Mouse (Mus musculus) hindbrain, embryonic 12.5 days (tissue): Measurements from ENCODE around the gene Baz2b. TPM values are rescaled to one million over a fixed set of nuclear protein-coding genes. Genes with fewer than 3 reads are reported as not detected.
A peak's percentile ranks its signal among the peaks of the same experiment; 100 is the strongest.
"Not testable (repeated sequence)": the region's sequence is repeated elsewhere in the genome, so short reads cannot be mapped to it uniquely, and the experiment has no call there.

Source experiments
- ATAC-seq: fragments of 200-750 bp; cut with Nextera tagmentation; 2 replicates; pipeline ENCODE4 v1.8.0; 2017; ENCODE audit warnings: moderate TSS enrichment; ENCODE audit not compliant: low FRiP score
- H3K27ac ChIP-seq: fragments of 300-500 bp; sonication (generic); 2 replicates; pipeline ENCODE4 v1.5.1; 2016; ENCODE audit warnings: mild to moderate bottlenecking
- H3K27me3 ChIP-seq: fragments of 300-500 bp; sonication (generic); 2 replicates; pipeline ENCODE4 v1.6.1; 2016; ENCODE audit warnings: mild to moderate bottlenecking
- H3K36me3 ChIP-seq: fragments of 300-500 bp; sonication (generic); 2 replicates; pipeline ENCODE4 v1.6.1; 2016; ENCODE audit warnings: mild to moderate bottlenecking
- H3K4me1 ChIP-seq: fragments of 300-500 bp; sonication (generic); 2 replicates; pipeline ENCODE4 v1.6.1; 2016
- H3K4me2 ChIP-seq: fragments of 300-500 bp; sonication (generic); replicated peaks from 2 replicates; pipeline ENCODE4 v1.6.1; 2016; ENCODE audit warnings: mild to moderate bottlenecking
- H3K4me3 ChIP-seq: fragments of 300-500 bp; sonication (generic); 2 replicates; pipeline ENCODE4 v1.5.1; 2016; ENCODE audit warnings: mild to moderate bottlenecking
- H3K9ac ChIP-seq: fragments of 300-500 bp; sonication (generic); 2 replicates; pipeline ENCODE4 v1.6.1; 2016; ENCODE audit warnings: mild to moderate bottlenecking, moderate library complexity
- H3K9me3 ChIP-seq: fragments of 300-500 bp; sonication (generic); replicated peaks from 2 replicates; pipeline ENCODE4 v1.6.1; 2016; ENCODE audit warnings: mild to moderate bottlenecking
- WGBS: fragments of 180-500 bp; shearing (Covaris S2); methylation state at CpG from one replicate; pipeline ENCODE4 v1.1.7; 2016; 5-methylcytosine and 5-hydroxymethylcytosine counted together
- polyA plus RNA-seq: library from polyadenylated mRNA; unstranded; fragments of >200 nt; fragmentation: Nextera tagmentation; extraction: Ambion mirVana; gene quantifications from 2 replicates; pipeline ENCODE4 v1.2.1, GENCODE M21; 2016

The Baz2b gene
- polyA plus RNA-seq, 1 experiment from 2014 or later = 92.4 TPM

DNA sequence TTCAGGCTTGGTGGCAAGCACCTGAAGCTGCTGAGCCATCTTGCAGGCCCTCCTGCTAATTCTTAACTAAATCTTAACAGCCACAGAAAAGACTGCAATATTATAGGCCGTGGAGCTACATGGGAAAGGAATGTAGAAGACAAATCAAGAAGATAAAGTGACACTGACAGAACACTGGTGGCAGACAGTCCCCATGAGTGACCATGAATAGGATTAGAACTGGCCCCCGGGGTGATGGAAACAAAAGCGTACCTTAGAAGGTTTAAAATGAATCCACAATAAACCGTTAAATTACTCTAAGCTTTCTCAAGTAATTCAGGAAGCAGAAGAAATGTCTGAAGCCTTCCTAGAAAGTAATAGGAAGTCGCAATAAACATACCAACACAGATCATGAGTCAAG is 61.0 kb downstream of the Baz2b start:
- H3K4me2 ChIP-seq = no peak overlapping the region
- no peaks in the 10 kb centered on the region for H3K9me3 ChIP-seq
- no peaks in the 10 kb centered on the region for H3K36me3 ChIP-seq
- 0 out of 2 replicates have a peak, but pooled peaks cover 5% of the 10 kb centered on the region for H3K4me1 ChIP-seq
- WGBS = 48% methylated on average over 5 of the region's 5 CpGs
- H3K9ac ChIP-seq = no peak overlapping the region
- no peak overlapping the region for H3K4me3 ChIP-seq
- H3K27ac ChIP-seq = no peak overlapping the region
- no peaks in the 10 kb centered on the region for H3K27me3 ChIP-seq
- no peak for ATAC-seq

DNA sequence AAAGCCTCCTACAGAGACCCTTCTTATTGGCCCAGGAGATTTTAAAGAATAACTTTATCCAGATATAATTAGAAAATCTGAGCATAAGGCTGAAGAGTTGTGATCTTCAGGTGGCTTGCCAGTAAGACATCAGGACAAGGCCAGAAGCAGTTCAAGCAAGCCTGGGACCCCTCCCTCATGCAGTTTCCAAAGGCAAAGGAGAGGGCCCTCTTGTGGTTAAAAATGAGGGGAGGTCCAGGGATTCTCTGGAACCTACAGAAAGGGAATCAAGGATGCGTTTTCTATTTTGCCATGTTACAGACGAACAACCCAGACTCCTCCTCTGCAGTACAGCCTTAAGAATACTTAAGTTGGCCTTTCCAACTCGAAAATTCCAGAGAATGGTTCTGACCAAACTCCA is 62.2 kb downstream of the Baz2b start:
- no peaks in the 10 kb centered on the region for H3K9me3 ChIP-seq
- no peaks in the 10 kb centered on the region for H3K27me3 ChIP-seq
- H3K9ac ChIP-seq = no peak overlapping the region
- no peaks in the 10 kb centered on the region for H3K36me3 ChIP-seq
- H3K4me3 ChIP-seq = no peak overlapping the region
- H3K27ac ChIP-seq = no peak overlapping the region
- H3K4me2 ChIP-seq = no peak overlapping the region
- 0 out of 2 replicates have a peak, but pooled peaks cover 5% of the 10 kb centered on the region for H3K4me1 ChIP-seq
- 34% methylated on average over 3 of the region's 3 CpGs for WGBS
- ATAC-seq = no peak

DNA sequence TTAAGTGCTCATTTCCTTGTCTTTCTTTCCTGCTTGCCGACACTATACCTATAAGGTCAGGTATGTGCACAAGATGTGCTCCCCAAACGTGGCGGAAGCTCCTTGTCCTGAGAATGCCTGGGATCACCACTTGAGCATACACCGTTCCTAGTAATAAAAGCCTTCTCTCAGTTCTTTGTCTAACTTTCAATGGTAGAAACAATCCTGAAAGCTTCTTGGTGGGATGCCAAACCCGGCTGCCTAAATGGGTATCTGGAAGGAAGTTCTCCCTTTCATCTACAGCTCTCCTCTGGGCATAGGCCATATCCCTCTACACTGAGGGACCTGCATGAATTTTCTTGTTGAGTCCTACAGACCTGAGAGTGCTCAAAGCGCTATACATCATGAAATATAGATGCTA is 63.9 kb downstream of the Baz2b start:
- H3K9me3 ChIP-seq = no peaks in the 10 kb centered on the region
- no peaks in the 10 kb centered on the region for H3K36me3 ChIP-seq
- no peak overlapping the region for H3K27ac ChIP-seq
- WGBS = 62% methylated on average over 6 of the region's 6 CpGs
- no peak overlapping the region for H3K4me2 ChIP-seq
- 0 out of 2 replicates have a peak, but pooled peaks cover 5% of the 10 kb centered on the region for H3K4me1 ChIP-seq
- no peaks in the 10 kb centered on the region for H3K27me3 ChIP-seq
- H3K4me3 ChIP-seq = no peak overlapping the region
- ATAC-seq = no peak
- H3K9ac ChIP-seq = no peak overlapping the region

DNA sequence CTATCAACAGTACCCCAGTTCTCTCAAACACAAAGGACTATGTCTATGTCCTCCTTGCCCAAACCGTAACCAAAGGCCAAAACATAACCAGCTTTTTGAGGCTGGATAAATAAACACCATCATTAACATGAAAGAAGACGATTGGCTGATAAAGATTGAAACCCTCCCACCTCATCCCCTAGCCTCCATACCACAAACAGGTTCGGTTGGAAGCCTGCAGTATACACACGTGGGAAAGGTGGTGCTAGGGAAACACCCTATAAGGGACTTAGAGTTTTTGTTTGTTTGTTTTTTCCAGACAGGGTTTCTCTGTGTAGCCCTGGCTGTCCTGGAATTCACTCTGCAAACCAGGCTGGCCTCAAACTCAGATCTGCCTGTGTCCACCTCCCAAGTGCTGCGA is 66.3 kb downstream of the Baz2b start:
- Histone ChIP-seq H3K9ac (no peak overlapping the region), H3K27me3 (no peaks in the 10 kb centered on the region), H3K4me2 (no peak overlapping the region), H3K27ac (no peak overlapping the region), H3K4me3 (no peak overlapping the region), H3K36me3 (no peaks in the 10 kb centered on the region), H3K9me3 (no peaks in the 10 kb centered on the region), H3K4me1 (0 out of 2 replicates have a peak, but pooled peaks cover 5% of the 10 kb centered on the region)
- 62% methylated on average over 5 of the region's 5 CpGs for WGBS
- no peak for ATAC-seq

DNA sequence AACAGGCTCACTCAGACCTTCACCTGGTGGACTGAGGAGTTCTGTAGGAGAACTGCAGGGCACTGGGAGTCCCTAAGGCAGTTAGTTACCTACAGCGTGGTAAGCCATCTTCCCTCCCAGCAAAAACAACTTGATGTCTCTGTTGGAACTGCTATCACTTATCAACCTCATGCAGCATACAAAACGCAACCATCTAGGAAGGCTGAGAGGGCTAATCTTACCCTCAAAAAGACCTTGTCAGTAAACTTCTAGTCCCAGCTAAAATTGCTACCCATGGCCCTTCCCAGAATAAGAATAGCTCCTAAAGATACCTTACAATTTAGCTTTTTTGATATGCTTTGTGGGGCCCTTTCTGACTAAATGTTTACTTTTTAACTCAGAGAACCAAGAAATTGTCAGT is 67.4 kb downstream of the Baz2b start:
- WGBS = 92% methylated on average over 2 of the region's 2 CpGs
- H3K27me3 ChIP-seq = no peaks in the 10 kb centered on the region
- H3K27ac ChIP-seq = no peak overlapping the region
- H3K36me3 ChIP-seq = no peaks in the 10 kb centered on the region
- no peak for ATAC-seq
- H3K9ac ChIP-seq = no peak overlapping the region
- no peak overlapping the region for H3K4me3 ChIP-seq
- H3K9me3 ChIP-seq = no peaks in the 10 kb centered on the region
- no peak overlapping the region for H3K4me2 ChIP-seq
- 0 out of 2 replicates have a peak, but pooled peaks cover 5% of the 10 kb centered on the region for H3K4me1 ChIP-seq

DNA sequence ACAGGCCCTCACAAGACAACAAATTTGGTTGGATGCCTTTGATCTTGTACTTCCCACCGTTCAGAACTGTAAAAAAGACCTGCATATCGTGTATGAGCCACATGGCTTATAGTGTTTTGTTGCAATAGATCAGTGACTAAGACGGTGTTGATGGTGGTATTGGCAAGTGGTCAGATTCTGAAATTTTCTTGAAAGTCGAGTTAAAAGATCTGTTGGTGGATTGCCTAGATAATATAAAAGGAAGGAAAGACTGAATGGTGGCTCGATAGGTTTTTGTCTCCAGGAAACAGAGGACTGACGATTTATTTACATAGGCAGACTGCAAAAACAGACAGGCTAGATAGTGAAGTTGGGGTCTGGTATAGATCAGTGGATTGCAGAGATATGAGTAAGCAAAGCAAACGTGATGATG is 70.9 kb downstream of the Baz2b start:
- Histone ChIP-seq H3K27ac (no peak overlapping the region), H3K27me3 (no peaks in the 10 kb centered on the region), H3K4me3 (no peak overlapping the region), H3K9me3 (no peaks in the 10 kb centered on the region), H3K36me3 (no peaks in the 10 kb centered on the region), H3K4me1 (no peaks in the 10 kb centered on the region), H3K9ac (no peak overlapping the region), H3K4me2 (no peak overlapping the region)
- no peak for ATAC-seq
- WGBS = 71% methylated on average over 7 of the region's 7 CpGs

DNA sequence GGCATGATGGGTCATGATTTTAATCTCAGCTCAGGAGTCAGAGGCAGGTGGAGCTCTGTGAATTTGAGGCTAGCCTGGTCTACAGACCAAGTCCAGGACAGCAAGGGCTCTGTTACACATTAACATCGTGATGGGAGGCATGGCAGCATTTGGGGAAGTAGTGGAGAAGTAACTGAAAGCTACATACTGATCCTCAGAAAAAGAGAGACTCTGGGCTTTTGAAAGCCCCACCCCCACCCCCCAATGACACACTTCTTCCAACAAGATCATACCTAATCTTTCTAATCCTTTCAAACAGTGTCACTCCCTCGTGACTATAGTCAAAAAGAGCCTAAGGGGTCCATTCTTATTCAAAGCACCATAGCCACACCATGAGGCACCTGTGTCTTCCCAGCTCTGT is 73.8 kb downstream of the Baz2b start:
- H3K4me1 ChIP-seq = no peaks in the 10 kb centered on the region
- H3K36me3 ChIP-seq = no peaks in the 10 kb centered on the region
- H3K9me3 ChIP-seq = no peaks in the 10 kb centered on the region
- H3K27ac ChIP-seq = no peak overlapping the region
- ATAC-seq = no peak
- H3K9ac ChIP-seq = no peak overlapping the region
- 57% methylated on average over 2 of the region's 2 CpGs for WGBS
- H3K27me3 ChIP-seq = no peaks in the 10 kb centered on the region
- H3K4me3 ChIP-seq = no peak overlapping the region
- no peak overlapping the region for H3K4me2 ChIP-seq

DNA sequence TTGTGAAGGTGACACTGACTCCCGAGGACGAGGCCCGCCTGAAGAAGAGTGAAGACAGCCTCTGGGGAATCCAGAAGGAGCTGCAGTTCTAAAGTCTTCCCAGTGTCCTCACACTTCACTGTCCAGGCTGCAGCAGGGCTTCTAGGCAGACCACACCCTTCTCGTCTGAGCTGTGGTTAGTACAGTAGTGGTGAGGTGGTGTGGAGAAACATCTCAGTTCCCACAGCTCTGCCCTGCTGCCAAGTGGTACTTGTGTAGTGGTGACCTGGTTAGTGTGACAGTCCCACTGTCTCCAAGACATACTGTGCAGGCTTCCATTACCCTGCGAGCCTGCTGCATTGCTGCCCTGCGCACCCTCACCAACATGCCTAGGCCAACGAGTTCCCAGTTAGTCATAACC is 74.7 kb downstream of the Baz2b start:
- H3K36me3 ChIP-seq, H3K27me3 ChIP-seq, H3K4me3 ChIP-seq, ATAC-seq, H3K4me2 ChIP-seq, H3K4me1 ChIP-seq, H3K27ac ChIP-seq, H3K9me3 ChIP-seq, H3K9ac ChIP-seq: not testable (repeated sequence)
- 92% methylated on average over 7 of the region's 7 CpGs for WGBS

DNA sequence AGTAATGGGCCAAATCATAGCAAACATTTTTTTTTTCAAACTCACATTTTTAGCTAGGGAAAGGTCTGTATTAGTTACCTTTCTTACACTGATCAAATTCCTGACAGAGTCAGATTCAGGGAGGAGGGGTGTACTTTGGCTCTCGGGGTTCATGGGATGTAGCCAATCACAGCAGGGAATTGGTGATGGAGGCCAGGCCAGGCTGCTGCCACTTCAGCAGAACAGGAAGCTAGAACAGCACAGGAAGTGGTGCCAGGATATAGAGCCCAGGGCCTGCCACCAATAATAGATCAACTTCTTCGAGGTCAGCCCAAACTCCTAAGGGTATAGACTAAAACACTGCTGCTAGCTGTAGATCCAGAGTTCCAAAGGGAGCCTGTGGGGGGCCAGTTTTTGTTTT is 76.6 kb downstream of the Baz2b start:
- Histone ChIP-seq H3K4me3 (no peak overlapping the region), H3K4me1 (no peaks in the 10 kb centered on the region), H3K27me3 (no peaks in the 10 kb centered on the region), H3K9ac (no peak overlapping the region), H3K4me2 (no peak overlapping the region), H3K36me3 (no peaks in the 10 kb centered on the region), H3K27ac (no peak overlapping the region), H3K9me3 (no peaks in the 10 kb centered on the region)
- 70% methylated on average over 2 of the region's 2 CpGs for WGBS
- no peak for ATAC-seq

DNA sequence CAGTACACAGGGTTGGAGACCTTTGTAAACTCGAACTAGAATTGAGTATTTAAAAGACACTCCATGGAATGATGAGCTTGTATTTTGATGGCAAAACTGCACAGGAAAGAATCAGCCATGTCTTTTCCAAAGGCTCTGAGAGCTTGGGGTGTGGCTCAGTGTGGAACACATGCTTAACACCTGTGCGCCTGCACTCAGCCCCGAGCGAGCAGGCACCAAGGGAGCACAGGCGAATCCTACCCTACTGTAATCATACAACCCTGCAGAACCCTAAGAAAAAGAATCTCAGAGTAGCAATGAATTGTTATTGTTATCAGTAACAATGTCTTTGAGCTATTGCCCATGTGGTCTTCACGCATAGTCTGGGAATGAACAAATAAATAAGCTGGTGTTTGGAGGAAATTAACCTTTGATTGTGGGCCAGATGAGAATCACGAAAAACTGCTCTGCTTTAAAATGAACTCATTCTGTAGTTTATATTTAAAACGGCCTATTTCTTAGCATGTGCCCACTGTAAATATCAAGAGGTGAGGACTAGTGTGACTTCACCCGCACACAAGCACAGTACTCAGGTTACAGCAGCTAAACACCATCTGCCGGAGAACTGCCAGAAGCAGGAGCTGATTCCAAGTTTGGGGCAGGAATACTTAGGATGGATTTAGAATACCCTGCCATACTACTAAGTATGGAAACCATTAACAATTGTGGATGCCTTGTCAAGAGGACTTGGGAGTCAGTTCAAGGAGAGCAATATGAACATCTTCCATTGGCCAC is 77.2 kb downstream of the Baz2b start:
- H3K4me3 ChIP-seq = no peak overlapping the region
- H3K9me3 ChIP-seq = no peaks in the 10 kb centered on the region
- H3K27me3 ChIP-seq = no peaks in the 10 kb centered on the region
- H3K4me2 ChIP-seq = no peak overlapping the region
- H3K9ac ChIP-seq = no peak overlapping the region
- WGBS = 73% methylated on average over 10 of the region's 10 CpGs
- no peak overlapping the region for H3K27ac ChIP-seq
- H3K4me1 ChIP-seq = no peaks in the 10 kb centered on the region
- no peak for ATAC-seq
- H3K36me3 ChIP-seq = no peaks in the 10 kb centered on the region

DNA sequence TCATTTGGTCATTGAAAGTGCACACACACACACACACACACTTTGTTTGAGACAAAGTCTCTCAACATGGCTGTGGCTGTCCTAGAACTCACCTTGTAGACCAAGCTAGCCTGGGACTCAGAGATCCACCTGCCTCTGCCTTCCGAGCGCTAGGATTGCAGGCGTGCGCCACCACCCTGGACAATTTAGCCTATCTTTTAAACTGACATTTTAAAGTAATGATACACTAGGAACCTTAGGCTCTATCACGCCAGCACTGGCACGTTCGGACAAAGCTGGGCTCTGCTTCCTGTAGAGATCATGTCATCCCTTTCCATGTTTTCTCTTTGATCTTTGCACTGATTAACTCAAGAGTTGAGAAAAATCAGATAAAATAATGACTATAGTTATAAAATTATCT is 81.0 kb downstream of the Baz2b start:
- no peak overlapping the region for H3K27ac ChIP-seq
- H3K9ac ChIP-seq = no peak overlapping the region
- peaks cover 4% of the 10 kb centered on the region; the same call in 1 of the 2 replicates for H3K4me1 ChIP-seq
- H3K4me2 ChIP-seq = no peak overlapping the region
- no peaks in the 10 kb centered on the region for H3K9me3 ChIP-seq
- no peak for ATAC-seq
- no peaks in the 10 kb centered on the region for H3K36me3 ChIP-seq
- no peak overlapping the region for H3K4me3 ChIP-seq
- no peaks in the 10 kb centered on the region for H3K27me3 ChIP-seq
- 93% methylated on average over 7 of the region's 7 CpGs for WGBS

DNA sequence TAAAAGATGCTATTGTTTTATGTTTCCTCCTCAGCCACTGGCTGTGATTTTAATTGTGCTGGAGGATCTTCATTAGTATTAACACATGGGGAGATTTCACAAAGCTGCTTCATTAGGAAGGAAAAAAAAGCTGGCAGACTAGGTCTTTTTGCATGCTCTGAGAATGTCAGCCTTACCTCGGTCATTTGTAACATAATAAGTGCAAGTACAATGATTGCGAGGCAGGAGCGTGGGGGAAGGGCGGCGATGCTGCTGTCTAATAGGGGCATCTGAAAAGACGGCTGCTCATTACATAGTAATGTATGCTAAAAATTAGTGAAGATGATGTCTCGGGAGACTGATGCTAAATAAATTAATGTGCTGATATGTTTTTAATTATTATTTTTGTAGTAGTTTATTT is 82.8 kb downstream of the Baz2b start:
- no peaks in the 10 kb centered on the region for H3K36me3 ChIP-seq
- peaks cover 11% of the 10 kb centered on the region for H3K4me1 ChIP-seq
- peak overlapping the region; percentile 21 for H3K4me3 ChIP-seq
- peak overlapping the region; percentile 61 for H3K4me2 ChIP-seq
- no peaks in the 10 kb centered on the region for H3K27me3 ChIP-seq
- H3K9me3 ChIP-seq = no peaks in the 10 kb centered on the region
- H3K9ac ChIP-seq = peak overlapping the region; percentile 33; the same call in 1 of the 2 replicates
- H3K27ac ChIP-seq = peak overlapping the region; percentile 60; the same call in 1 of the 2 replicates
- WGBS = 6% methylated on average over 7 of the region's 7 CpGs
- ATAC-seq = peak; percentile 68

DNA sequence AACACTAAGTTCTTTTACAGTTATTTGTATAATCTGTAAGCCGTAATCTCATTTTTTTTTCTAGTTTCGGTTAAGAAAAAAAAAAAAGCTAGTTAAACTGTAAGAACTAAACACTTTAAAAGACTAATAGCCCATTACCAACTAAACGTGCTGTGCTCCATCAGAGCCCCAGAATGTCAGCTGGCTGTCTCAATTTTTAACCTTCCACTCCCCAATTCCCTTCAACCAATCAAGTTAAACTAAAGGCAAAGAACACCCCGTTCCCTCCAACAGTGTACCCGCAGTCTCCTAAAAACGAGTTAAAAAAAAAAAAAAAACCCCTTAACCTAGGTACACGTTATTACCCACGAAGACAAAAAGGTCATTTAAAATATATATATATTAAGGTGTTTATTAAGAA is 83.3 kb downstream of the Baz2b start:
- peaks cover 14% of the 10 kb centered on the region for H3K4me1 ChIP-seq
- H3K9me3 ChIP-seq = no peaks in the 10 kb centered on the region
- H3K27ac ChIP-seq = peak overlapping the region; percentile 100; the same call in 1 of the 2 replicates
- H3K4me2 ChIP-seq = peak overlapping the region; percentile 61
- WGBS = 8% methylated on average over 8 of the region's 8 CpGs
- ATAC-seq = no peak
- H3K4me3 ChIP-seq = peak overlapping the region; percentile 95
- no peak overlapping the region for H3K9ac ChIP-seq
- no peaks in the 10 kb centered on the region for H3K36me3 ChIP-seq
- no peaks in the 10 kb centered on the region for H3K27me3 ChIP-seq
